Mouse (Mus musculus) bone marrow macrophage, adult 2 months (primary cell): ENCODE results near the gene Prl.

ENCODE experiments used
- CTCF ChIP-seq: IDR thresholded peaks from 2 replicates; pipeline ENCODE4 v1.5.1; 2012; ENCODE audit warnings: low read depth, mild to moderate bottlenecking, low read length, moderate library complexity
- POLR2A ChIP-seq: IDR thresholded peaks from 2 replicates; pipeline ENCODE4 v1.6.1; 2012; ENCODE audit warnings: mild to moderate bottlenecking, low read depth, low read length, borderline replicate concordance

- no peak for TF ChIP-seq CTCF
- TF ChIP-seq POLR2A, result no peak
These were observed 30.8 kb upstream of the Prl start for GRCm38 (mm10) chr13:27026614-27027013.
